Mouse (Mus musculus): Measurements from ENCODE around the gene Fxyd6.
A peak's percentile ranks its signal among the peaks of the same experiment; 100 is the strongest.

The Fxyd6 gene

DNA sequence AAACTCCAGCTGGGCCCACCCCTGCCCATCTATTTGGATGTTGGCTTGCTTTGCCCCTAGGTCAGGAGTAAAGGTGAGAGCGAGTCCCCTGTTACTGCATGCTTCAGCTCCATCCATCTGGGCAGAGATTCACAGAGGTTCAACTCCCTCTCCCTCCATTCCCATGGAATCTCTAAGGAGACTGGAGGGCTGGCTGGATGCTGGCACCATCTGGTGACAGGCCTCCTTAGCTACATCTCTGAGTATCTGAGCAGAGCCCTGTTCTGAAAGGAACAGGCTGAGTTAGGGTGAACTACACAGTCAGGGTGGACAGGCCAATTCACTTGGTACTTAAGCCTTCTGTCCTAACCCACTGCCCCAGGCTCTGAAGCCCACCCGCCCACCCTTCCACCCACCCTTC is 40.6 kb downstream of the Fxyd6 start:
- no peak for DNase-seq (ENCODE audit: low read depth in 2 of 2, low spot score in 2 of 2)

DNA sequence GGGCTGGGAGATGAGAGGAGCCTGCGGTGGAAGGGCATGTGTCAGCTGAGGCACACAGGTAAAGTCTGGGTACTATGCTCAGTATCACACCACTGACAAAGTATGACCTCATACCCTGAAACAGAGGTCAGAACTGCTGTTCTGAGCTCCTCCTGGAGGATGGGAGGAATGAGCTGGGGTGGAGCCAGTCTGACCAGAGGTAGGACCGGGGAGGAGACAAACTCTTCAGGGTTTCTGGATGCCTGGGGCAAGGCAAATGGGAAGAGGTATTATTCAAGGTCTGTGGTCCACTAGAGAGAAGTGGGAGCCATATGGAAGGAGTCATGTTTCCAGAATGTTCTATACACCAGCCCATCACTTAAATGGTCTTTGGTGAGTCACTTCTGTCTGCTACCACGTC is 41.1 kb downstream of the Fxyd6 start:
- no peak for DNase-seq (ENCODE audit: low read depth in 2 of 2, low spot score in 2 of 2)

DNA sequence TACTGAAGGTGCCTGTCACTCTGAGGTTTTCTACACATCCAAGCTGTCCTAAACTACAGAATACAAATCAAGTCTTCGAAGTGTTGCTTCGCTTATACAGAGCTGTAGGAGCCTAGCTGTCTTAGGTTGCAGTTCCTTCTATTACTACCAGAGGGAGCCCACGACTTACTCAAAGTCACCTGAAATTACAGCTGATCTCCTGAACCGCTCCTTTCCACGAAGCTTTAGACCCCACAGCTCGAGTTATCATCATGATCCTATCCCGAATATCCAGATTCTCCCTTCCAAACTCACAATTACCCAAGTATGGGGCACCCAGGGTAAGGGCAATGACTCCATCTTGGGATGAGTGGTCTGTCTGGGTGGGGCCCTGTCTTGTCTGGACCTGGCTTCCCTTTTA is 41.8 kb downstream of the Fxyd6 start:
- DNase-seq (ENCODE audit: low read depth in 2 of 2, low spot score in 2 of 2), result peak in 1 of 2 experiments; percentile 35

DNA sequence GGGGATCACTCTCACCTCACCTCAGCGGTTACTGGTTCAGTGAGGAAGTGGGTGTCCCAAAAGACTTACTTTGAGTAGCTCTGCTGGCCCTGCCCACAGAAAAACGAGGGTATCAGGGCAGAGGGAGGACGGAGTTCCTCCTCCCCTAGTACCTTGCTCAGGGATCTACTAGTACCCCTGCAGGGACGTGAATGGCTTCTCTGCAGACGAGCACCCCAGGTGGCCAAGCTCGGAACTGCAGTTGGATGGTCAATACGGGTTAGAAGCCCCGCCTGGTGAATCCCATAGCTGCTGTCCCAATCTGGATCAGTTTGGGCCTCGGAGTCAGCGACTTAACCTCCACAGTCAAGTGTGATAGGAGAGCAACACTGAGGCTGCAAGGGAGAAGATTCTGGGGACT is 42.3 kb downstream of the Fxyd6 start:
- DNase-seq (ENCODE audit: low read depth in 2 of 2, low spot score in 2 of 2), result peak; percentile 82 to 88

DNA sequence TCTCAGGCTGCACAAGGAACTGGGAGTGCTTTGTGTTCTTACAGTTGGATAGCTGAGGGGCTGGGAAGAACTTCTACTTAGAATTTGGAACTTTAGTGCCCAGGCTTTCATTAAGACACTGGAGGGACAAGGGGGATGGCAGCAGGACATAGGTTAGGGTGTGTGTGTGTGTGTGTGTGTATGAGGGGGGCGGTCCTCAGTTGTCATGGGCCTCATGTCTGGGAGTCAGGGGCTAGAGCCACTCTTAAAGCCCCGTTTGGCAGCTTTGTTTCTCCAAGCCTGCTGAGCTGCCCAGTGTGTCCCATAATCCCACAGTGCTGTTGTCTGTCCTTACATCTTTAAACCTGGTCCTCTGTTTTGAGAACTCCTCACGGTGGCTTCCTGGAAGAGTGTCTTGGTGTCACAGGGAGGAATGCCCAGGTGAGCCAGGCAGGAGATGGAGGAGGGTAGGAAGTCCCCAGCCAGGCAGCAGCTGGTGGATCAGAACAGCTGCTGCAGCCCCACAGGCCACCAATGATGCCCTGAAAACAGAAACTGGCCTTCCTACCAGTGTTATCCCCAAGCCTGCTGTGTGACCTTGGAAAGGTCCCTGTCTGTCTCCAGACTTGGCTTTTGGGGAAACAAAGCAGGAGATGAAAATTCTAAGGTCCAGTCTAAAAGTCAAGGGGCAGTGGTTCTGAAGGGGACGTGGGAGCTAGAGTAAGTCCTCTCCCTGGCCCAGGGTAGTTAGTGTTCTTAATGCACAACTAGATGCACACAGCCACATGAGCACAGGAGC is 42.9 kb downstream of the Fxyd6 start:
- DNase-seq (ENCODE audit: low read depth in 2 of 2, low spot score in 2 of 2), result peak in 1 of 2 experiments; percentile 9

DNA sequence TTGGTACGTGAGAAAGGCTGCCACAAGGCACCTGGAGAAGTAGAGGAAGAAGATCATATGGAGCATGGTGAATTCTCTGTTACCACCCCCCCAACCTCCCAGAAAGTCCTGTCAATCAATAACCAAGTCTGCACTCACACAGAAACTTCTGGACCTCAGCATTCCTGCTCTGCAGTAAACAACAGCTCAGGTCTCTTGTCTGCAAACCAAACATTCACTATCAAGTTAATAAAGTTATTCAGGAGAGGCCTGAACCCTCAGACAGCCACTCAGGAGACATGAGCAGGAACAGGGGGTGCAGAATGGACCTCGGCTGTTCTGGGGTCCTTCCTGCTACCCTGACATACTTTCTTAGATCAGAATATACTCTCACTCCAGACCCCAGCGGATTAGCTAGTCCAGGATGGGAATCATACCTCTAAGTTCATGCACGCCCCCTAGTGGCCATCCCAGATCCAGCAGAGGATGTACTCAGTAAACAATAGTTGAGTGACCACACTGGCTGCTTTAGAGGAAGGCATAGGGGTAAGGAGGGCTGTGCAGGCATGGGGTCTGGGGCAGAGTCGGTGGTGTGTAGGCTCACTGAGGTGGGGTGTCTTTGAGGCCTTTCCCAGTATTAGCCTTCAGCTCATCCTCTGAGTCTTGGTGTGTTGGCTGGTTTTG is 43.6 kb downstream of the Fxyd6 start:
- DNase-seq (ENCODE audit: low read depth in 2 of 2, low spot score in 2 of 2), result peak in 1 of 2 experiments; percentile 21

DNA sequence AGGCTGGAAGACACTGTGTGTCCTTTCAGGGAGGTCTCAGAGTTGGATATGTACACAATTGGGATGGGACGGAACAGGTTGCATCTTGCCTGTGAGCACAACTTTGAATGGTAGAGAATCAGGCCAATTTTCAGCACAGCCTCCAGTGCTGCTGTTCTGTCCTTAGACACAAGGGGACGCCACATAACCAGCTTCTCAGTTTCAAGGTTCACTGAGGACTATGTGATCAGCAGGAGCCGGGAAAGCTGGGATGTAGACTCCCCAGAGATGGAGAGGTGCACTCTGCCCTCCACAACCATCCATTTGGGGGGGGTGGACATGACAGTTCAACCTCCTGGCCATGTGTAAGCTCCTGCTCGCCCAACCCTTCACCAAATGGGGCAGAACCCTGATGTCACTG is 45.9 kb downstream of the Fxyd6 start:
- peak; percentile 17 to 37 for DNase-seq (ENCODE audit: low read depth in 2 of 2, low spot score in 2 of 2)

DNA sequence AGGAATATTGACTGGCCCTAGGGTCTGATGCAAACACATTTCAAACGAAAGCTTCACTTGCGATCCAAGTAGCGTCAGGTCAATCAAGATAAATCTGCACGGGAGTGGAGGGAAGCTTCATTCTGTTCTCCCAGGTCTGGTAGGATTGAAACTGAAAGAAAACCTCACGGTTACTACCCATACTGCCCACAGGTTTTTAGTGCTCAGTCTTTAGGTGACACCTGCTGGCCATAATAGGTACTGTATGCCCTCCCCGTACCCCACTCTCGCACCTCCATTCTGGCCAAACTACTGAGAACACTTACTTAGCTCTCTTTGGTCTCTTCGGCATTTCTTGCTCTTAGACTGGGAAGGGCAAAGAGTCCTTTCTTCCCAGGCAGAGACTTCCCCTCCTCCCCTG is 47.3 kb downstream of the Fxyd6 start:
- DNase-seq (ENCODE audit: low read depth in 2 of 2, low spot score in 2 of 2), result peak; percentile 46 to 77

DNA sequence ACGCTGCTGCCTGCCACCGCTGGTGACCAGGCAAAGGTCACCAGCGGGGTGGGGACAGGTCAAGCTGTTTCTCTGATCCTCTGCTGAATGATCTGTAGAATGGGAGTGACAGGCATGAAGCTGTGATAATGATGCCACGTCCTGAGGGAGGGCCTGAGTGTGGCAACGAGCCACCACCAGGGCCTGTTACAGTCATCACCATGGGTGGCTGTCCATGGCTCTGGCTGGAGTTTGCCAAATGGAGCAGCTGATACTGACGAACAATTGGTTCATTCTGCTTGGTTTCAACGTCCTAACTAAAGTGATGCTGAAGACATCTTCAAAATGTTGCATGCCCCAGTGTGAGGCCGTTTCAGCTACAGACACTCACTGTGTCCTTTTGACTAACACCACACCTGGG is 48.3 kb downstream of the Fxyd6 start:
- no peak for DNase-seq (ENCODE audit: low read depth in 2 of 2, low spot score in 2 of 2)

DNA sequence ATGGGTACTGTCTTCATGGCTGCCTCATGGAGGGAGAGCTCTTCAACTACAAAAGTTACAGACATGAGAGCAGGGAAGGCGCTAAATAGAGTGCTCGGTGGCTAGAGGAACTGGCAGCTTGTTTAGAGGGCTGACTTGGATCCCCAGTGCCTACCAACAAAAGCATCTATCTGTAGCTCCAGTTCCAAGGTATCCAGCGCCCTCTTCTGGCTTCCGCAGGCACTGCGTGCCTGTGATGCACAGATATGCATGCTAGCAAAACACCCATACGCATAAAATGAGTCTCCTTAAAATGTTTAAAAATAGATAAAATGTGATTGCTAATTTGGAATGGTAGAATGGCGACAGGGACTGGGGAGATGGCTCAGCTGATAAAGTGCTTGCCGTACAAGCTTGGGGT is 51.2 kb downstream of the Fxyd6 start:
- peak in 1 of 2 experiments; percentile 11 for DNase-seq (ENCODE audit: low read depth in 2 of 2, low spot score in 2 of 2)

DNA sequence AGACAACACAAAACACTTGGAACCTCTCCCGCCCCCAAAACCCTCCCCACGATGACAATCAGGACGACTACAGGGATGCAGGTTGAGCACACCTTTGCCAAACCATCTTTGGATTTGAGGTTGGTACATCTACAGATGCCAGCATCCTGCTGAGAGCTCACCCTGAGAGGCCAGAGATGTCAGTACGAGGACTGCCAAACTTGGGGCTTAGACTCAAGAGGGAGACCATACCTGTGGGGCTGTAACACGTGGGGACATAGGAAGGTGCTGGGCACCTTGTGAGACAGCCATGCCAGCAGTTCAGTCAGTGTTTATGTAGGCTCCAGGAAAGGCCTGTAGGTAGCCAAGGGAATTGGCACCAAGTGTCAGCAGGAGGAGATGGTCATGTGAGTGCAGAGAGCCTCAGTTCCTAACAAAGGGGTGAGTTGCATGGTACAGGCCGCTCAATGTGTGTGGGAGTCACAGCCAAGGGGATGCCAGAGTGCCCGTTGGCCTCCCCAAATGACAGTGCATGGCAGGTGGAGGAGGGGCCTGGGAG is 52.8 kb downstream of the Fxyd6 start:
- no peak for DNase-seq (ENCODE audit: low read depth in 2 of 2, low spot score in 2 of 2)

DNA sequence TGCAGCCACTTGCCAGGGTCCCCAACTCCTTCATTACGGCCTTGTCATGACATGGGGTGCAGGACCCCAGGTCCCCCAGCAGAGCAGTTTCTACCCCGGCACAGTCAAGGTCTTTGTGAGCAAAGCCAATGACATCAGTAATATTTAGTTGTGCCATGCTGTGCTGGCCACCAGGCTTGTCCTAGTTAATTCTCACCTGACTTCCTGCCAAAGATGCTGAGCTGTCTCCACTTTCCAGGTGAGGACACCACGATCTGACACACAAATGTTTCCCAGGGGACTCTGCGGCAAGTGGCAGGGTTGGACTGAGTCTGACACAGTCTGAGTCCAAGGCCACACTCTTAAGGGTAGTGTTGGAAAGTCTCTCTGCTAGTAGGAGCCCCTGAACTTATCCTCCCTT is 56.5 kb downstream of the Fxyd6 start, which contains the start of gene Dscaml1:
Gene Dscaml1 (plus strand): TSS at position 173 of the 400 bp plus-strand sequence.
- no peak for DNase-seq (ENCODE audit: low read depth in 2 of 2, low spot score in 2 of 2)

DNA sequence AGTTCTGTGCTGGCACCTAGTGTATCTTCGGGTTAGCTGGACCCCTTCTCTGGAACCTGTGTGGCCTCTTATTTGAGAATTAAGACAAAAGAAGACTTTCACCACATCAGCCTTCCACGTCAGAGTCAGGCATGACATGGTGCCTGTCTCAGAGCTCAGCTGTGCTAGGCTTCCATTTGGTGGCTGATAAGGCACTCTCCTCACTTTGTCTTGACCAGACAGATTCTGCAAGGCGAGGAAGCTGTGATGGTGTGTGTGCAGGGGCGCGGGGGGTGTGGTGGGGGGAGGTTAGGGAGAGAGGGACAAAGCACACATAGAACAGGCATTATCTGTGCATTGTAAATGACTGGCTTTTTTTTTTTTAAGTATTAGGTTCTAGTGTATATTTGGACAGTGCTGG is 59.4 kb downstream of the Fxyd6 start:
- DNase-seq (ENCODE audit: low read depth in 2 of 2, low spot score in 2 of 2), result no peak

DNA sequence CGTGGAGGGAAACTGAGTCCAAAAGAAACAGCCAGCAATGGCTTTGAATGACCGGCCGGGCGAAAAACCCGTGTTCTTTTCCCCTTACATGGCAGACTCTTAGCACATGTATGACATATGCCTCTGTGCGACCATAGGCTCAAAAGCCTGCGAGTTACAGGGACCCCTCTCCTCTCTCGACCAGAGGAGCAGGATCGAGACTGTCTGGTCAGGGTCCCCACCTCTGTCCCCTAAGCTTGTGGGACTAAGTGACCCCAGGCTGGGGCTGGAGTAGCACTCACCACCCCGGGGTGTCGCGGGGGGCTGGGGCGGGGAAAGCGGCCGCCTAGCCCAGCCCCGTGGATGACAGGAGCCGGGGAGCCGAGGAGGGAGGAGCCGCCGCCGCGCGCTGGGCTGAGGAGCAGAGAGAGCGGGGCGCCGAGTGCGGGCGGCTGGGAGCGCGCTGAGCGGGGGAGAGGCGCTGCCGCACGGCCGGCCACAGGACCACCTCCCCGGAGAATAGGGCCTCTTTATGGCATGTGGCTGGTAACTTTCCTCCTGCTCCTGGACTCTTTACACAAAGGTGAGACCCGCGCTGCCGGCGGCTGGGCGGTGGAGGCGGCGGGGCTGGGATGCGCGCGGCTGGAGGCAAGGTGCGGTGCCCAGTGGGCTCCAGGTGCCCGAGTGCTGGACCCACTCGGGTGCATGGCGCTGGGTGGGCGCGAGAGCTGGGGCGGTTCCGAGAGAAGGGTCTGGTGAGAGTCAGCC is 60.1 kb downstream of the Fxyd6 start:
- no peak for DNase-seq (ENCODE audit: low read depth in 2 of 2, low spot score in 2 of 2)

DNA sequence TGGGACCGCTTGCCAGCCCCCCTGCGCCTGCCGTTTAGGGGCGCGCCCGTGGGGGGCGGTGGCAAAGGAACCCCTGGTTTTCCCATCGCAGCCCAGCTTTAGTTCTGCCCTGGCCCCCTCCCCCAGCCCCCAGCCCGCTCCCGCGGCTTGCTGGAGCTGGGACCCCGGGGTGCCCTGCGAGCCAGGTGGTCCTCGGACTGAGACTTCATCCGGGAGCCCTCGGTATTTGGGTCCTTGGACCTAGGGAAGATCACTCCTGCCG is 60.6 kb downstream of the Fxyd6 start:
- no peak for DNase-seq (ENCODE audit: low read depth in 2 of 2, low spot score in 2 of 2)

DNA sequence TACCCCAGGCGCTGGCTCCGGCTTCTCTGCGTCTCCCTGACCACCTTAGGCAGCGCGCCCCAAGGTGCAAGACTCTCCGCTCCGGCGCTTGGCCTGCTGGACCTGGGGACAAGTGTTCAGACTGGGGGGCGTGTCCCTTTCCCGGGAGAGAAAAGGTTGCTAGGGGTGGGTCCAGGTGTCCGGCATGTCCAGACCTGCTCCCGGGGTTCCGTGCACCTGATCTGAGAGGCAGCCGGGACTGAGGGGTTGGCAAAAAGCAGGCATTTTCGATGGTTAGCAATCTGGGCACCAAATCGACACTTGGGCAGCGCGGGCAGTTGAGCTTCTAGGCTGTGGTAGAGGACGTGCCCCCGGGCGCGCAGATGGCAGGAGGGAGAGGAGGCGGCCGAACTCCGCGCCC is 61.2 kb downstream of the Fxyd6 start:
- DNase-seq (ENCODE audit: low read depth in 2 of 2, low spot score in 2 of 2), result no peak

DNA sequence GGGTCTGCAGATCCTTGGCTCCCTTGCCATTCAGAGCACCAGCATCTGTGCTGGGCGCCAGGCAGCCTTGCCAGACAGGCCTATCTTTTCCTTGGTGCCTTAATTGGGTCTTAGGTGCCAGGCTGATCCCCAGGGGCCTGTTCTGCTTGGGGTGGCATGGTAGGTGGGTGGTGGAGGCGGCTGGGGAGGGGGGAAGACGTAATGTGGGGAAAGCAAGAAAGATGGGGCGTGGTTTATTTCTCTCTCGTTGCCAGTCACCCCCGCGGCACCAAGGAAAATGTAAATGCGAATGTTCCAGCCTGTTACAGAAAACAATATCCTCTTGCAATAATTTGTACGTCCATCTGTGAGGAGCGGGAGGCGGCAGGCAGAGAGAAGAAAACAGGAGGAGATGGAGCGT is 62.7 kb downstream of the Fxyd6 start:
- DNase-seq (ENCODE audit: low read depth in 2 of 2, low spot score in 2 of 2), result no peak

DNA sequence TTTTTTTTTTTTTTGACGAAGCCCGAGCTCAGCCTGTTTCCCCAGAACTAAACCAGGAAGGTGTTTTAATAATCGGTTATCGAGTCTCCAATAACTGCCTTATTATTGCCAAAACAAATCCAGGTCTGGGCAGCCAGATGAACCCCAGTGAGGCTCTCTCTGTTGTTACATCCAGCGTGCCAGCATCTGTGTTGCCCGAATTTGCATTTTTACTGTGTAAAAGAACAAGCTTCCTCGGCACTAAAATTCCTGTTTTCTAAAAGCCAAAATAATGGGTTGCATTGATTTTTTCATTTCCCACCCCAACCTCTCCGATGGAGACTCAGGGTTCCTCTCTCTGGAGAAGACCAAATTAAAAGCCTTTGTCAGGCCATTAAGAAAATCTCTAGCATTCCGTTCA is 63.1 kb downstream of the Fxyd6 start:
- DNase-seq (ENCODE audit: low read depth in 2 of 2, low spot score in 2 of 2), result no peak

DNA sequence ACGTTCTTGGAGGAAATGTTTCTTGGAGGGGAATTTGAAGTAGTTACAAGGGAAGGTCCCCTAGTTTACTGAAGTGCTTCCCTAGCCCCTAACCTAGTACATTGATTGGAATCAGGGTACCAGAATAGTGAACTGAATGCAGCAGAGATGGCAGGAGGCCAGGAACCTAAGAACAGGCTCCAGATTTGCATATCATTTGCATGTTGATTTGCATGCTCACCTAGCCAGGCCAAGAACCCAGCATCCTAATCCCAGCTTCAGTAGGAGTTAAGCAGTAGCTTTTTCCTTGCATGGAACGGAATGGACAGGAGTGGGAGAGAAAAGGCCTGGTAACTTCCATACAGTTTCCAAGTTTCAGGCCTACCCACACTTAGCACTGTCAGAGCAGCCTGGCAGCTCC is 64.2 kb downstream of the Fxyd6 start:
- no peak for DNase-seq (ENCODE audit: low read depth in 2 of 2, low spot score in 2 of 2)

DNA sequence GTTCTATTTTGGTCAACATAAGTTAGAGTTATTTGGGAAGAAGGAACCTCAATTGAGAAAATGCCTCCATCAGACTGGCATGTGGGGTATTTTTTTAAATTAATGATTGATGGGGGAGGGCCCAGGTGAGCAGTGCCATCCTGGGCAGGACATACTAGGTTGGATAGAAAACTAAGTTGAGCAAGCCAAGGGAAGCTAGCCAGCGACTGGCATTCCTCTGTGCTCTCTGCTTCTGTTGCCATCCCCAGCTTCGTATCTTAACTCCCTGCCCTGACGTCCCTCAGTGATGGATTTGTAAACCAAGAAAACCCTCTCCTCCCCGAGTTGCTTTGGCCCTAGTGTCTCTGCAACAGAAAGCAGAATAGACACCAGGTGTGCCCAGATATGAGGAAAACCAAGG is 69.0 kb downstream of the Fxyd6 start:
- DNase-seq (ENCODE audit: low read depth in 2 of 2, low spot score in 2 of 2), result no peak

DNA sequence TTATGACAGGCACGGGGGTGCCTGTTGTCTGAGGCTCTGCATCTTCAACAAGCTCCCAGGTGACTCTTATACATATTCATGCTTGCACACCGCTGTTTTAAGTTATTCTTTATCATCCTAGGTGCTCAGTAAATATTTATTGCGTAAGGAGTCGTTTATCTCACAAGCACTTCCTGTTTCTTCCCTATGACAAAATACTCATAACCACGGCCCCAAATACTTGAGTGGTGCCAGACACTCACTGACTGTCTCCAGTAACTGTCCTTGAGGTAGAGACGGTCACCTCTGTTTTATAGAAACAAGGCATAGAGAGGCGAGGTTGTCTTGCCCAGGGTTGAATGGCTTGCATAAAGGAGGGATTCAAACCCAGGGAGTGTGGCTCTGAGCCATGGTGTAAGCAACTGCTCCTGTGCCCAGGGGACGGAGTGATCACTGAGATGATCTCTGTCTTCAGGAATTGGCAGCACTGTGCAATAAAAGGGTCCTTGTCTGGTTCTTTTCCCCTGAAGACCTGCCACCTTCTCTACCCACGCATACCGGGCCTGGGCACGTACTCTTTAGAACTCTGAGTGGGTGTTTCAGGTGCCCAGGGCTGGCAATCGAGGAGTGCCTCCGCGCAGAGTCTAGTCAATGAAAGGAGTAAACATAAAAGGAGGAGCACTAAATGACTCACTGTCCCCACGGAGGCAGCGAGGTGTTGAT is 70.2 kb downstream of the Fxyd6 start:
- no peak for DNase-seq (ENCODE audit: low read depth in 2 of 2, low spot score in 2 of 2)
